Mouse (Mus musculus) ZHBTc4 (cell line): ENCODE results near the gene Mylk3.

Experiments used
- DNase-seq: peaks from one replicate; pipeline ENCODE4 v3.0.0-alpha.2; 2011; ENCODE audit warnings: low read depth, low spot score

Gene Mylk3

GRCm38 (mm10) chr8:85381926-85382325, 4.2 kb downstream of the Mylk3 start:
- no peak for DNase-seq

GRCm38 (mm10) chr8:85380824-85381209, 5.3 kb downstream of the Mylk3 start:
- no peak for DNase-seq

GRCm38 (mm10) chr8:85380123-85380823, 5.9 kb downstream of the Mylk3 start:
- DNase-seq, result no peak

- DNase-seq, result no peak
These were observed 6.9 kb downstream of the Mylk3 start for GRCm38 (mm10) chr8:85379142-85379781.

- no peak for DNase-seq
These were observed 9.6 kb downstream of the Mylk3 start for GRCm38 (mm10) chr8:85376516-85376915.

GRCm38 (mm10) chr8:85374286-85374685, 11.9 kb downstream of the Mylk3 start:
- DNase-seq, result no peak

- no peak for DNase-seq
These were observed 12.6 kb downstream of the Mylk3 start for GRCm38 (mm10) chr8:85373435-85374039.

GRCm38 (mm10) chr8:85372465-85372839, 13.7 kb downstream of the Mylk3 start:
- DNase-seq, result no peak

- DNase-seq, result no peak
These were observed 14.2 kb downstream of the Mylk3 start for GRCm38 (mm10) chr8:85371736-85372464.

DNA sequence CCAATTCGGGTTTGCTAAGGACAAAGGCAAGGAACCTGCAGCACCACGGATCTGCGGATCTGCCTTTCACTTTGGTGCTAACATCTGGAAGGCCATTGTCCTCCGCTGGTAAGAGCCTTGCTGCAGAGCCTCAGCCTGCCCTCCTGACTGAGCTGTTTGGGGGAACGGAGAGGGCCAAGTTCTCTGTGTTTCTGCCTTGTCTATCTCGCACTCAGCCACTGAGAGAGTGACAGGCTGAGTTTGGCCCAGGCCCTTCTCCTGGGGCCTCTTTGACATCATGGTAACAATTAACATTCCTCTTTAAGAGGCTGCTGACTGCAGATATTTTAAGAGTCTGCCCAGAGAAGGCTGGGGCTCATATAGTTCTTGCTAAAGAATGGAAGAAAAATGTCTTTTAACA, 21.0 kb downstream of the Mylk3 start:
- DNase-seq, result no peak

GRCm38 (mm10) chr8:85364628-85365027, 21.5 kb downstream of the Mylk3 start:
- no peak for DNase-seq

- DNase-seq, result no peak
These were observed 22.7 kb downstream of the Mylk3 start for GRCm38 (mm10) chr8:85363406-85363805.

- DNase-seq, result no peak
These were observed 23.9 kb downstream of the Mylk3 start for GRCm38 (mm10) chr8:85362211-85362610.

GRCm38 (mm10) chr8:85353287-85353686, 32.9 kb downstream of the Mylk3 start:
- no peak for DNase-seq

DNA sequence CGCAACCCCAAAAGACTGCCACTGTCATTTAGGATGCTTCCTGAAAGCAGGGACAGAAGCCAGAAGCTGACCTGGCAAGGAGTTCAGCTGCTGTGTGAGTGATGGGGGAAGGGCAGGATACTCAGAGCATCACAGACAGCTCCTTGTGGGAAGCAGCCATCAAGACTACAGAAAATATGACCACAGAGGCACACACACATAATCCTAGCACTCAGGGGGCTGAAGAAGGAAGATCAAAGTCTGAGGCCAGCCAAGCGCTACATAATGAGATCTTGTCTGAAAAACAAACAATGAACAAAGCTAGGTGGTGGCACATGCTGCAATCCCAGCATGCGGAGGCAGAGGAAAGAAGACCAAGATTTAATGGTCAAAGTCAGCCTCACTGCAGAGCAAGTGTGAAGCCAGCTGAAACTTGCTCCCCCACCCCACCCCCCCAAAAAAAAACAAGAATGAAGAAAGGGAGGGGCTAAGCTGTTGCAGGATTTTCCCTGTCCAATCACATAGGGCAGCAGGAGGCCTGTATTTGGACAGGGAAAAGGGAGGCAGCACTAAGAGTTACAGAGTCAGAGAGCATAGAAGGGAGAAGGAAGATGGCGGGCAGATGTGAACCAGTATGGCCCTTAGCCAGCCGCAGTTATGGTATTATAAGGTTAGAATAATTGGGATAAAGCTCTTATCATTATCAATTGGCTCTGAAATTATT, 46.1 kb downstream of the Mylk3 start:
- no peak for DNase-seq

DNA sequence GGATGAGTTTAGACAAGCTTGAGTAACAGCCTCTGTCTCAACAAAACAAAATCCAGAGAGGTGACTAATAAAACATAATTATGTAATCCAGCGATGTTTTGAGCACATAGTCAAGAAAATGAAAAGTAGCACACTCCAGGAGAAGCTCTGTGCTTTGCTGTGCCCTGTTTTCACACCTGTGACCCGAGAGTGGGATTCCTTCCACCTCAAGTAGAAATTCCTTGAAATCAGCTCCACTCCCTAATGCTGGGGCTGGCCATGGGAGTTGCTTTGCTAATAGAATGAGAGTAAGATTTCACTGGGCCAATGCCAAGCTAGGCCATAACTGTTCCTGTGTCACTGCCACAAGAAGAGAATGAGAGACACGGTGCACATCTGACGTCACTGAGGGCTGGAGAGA, 48.5 kb downstream of the Mylk3 start:
- no peak for DNase-seq

GRCm38 (mm10) chr8:85336211-85336933, 49.8 kb downstream of the Mylk3 start:
- no peak for DNase-seq

DNA sequence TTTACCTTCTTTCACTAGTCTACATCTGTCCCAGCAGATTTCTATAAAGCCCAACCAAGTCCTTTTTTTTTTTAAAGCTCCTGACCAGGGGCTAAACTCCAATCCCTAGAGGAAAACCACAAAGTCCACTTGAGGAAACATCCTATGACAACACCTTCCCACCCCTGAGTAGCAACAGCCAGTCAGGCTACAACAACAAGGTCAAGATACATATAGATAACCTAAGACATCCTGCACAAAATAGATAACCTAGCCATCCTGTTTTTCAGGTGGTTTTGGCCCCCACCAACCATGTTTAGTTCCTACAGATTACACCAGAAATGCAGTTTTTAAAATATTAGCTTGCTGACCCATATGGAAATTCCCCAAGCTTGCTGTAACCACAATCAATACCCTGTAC, 51.0 kb downstream of the Mylk3 start:
- DNase-seq, result no peak

DNA sequence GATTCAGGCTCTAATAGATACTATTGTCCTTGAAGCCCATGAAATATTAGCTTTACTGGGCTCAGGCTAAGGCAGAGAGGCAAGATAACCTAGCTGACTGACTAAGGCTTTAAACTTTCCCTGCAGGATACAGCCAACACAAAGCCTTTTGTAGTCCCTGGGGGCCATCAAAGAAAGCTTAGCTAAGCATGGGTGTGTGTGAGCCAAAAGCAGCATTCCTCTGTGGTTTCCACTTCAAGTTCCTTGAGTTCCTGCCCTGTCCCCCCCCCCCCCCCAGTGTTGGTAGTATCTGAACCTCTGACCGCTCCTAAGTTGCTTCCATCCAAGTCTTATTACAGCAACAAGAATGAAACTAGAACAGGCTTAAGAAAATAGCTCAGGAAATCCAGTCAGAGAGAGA, 56.6 kb downstream of the Mylk3 start:
- peak; percentile 69 for DNase-seq

GRCm38 (mm10) chr8:85327036-85327435, 59.1 kb downstream of the Mylk3 start:
- no peak for DNase-seq

DNA sequence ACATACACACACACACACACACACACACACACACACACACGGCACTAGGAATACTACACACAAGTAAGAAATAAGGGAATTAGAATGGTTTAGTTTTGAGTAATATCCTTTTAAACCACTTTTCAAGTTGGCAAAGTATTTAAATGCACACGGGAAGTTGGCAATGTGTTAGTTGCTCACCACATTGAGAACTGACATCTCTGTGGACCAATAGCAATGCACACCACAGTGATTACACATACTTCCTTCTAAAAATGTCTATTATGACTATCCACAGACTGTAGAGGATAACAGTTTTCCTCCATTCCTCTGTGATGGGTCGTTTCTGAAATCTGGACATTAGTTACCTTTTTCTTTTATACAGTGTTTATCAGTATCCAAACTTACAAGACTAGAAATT, 63.1 kb downstream of the Mylk3 start:
- no peak for DNase-seq
